Mouse (Mus musculus): ENCODE results near the gene Hs2st1. TPM values are rescaled to one million over a fixed set of nuclear protein-coding genes. Genes with fewer than 3 reads are reported as not detected.

Hs2st1 gene
- polyA plus RNA-seq, 2 experiments = 1.7 to 2.5 TPM

- no peaks in the 10 kb centered on the region for H3K36me3 ChIP-seq (replicated peaks; ENCODE audit: control insufficient read depth, insufficient read depth, low read depth)
- no peaks in the 10 kb centered on the region for H3K27me3 ChIP-seq (ENCODE audit: control insufficient read depth, insufficient read depth, low read length)
- no peak for ATAC-seq (ENCODE audit: insufficient read depth)
- 67% methylated on average over 17 of the region's 17 CpGs for WGBS (ENCODE audit: insufficient replicate concordance)
- H3K9ac ChIP-seq (replicated peaks) = no peak overlapping the region
- H3K4me3 ChIP-seq (ENCODE audit: insufficient read depth in 1 of 2, low read depth in 2 of 2, low read length in 2 of 2) = no peak overlapping the region
- H3K9me3 ChIP-seq (ENCODE audit: control insufficient read depth, low read length) = no peaks in the 10 kb centered on the region
- H3K4me2 ChIP-seq (ENCODE audit: low read depth) = no peak overlapping the region
- H3K27ac ChIP-seq = no peak overlapping the region
- TF ChIP-seq EP300 (IDR thresholded peaks at IDR 0.05; ENCODE audit: low read depth) = no peak
- TF ChIP-seq CTCF (IDR thresholded peaks at IDR 0.05; ENCODE audit: low read depth) = no peak
- H3K4me1 ChIP-seq (replicated peaks; ENCODE audit: control insufficient read depth in 2 of 2, insufficient read depth in 2 of 2, low read length in 1 of 2) = peaks cover 0 to 4% of the 10 kb centered on the region in 2 experiments; a peak in 2 of 4 replicates
- DNase-seq (ENCODE audit: low read depth in 3 of 3, low spot score in 3 of 3) = no peak
Measured at GRCm38 (mm10) chr3:144396478-144396877, 173.5 kb downstream of the Hs2st1 start.

- 49% methylated on average over 7 of the region's 7 CpGs for WGBS (ENCODE audit: insufficient replicate concordance)
- no peak overlapping the region for H3K4me2 ChIP-seq (ENCODE audit: low read depth)
Measured at GRCm38 (mm10) chr3:144394454-144394943, 175.5 kb downstream of the Hs2st1 start.

GRCm38 (mm10) chr3:144386446-144386845, 183.5 kb downstream of the Hs2st1 start:
- Histone ChIP-seq H3K27ac (no peak overlapping the region), H3K9me3 (ENCODE audit: control insufficient read depth, low read length) (no peaks in the 10 kb centered on the region), H3K27me3 (ENCODE audit: control insufficient read depth, insufficient read depth, low read length) (no peaks in the 10 kb centered on the region; the same call in 1 of the 2 replicates), H3K4me3 (ENCODE audit: insufficient read depth in 1 of 2, low read depth in 2 of 2, low read length in 2 of 2) (no peak overlapping the region), H3K9ac (replicated peaks) (no peak overlapping the region), H3K4me2 (ENCODE audit: low read depth) (no peak overlapping the region), H3K36me3 (replicated peaks; ENCODE audit: control insufficient read depth, insufficient read depth, low read depth) (no peaks in the 10 kb centered on the region), H3K4me1 (replicated peaks; ENCODE audit: control insufficient read depth in 2 of 2, insufficient read depth in 2 of 2, low read length in 1 of 2) (peaks cover 0 to 4% of the 10 kb centered on the region in 2 experiments; a peak in 1 of 4 replicates)
- TF ChIP-seq EP300 (IDR thresholded peaks at IDR 0.05; ENCODE audit: low read depth) (no peak), CTCF (IDR thresholded peaks at IDR 0.05; ENCODE audit: low read depth) (no peak)
- WGBS (ENCODE audit: insufficient replicate concordance) = 51% methylated on average over 4 of the region's 4 CpGs
- no peak for ATAC-seq (ENCODE audit: insufficient read depth)
- DNase-seq (ENCODE audit: low read depth in 3 of 3, low spot score in 3 of 3) = no peak

More at GRCm38 (mm10) chr3:144394454-144394943, 175.5 kb downstream of the Hs2st1 start:
- TF ChIP-seq EP300 (IDR thresholded peaks at IDR 0.05; ENCODE audit: low read depth) = no peak
- no peak for TF ChIP-seq CTCF (IDR thresholded peaks at IDR 0.05; ENCODE audit: low read depth)
- DNase-seq (ENCODE audit: low read depth in 3 of 3, low spot score in 3 of 3) (no peak), ATAC-seq (ENCODE audit: insufficient read depth) (0 out of 2 replicates have a peak, but pooled peaks have one; percentile 18)
- no peaks in the 10 kb centered on the region for H3K4me1 ChIP-seq (replicated peaks; ENCODE audit: control insufficient read depth in 2 of 2, insufficient read depth in 2 of 2, low read length in 1 of 2)
- no peak overlapping the region for H3K4me3 ChIP-seq (ENCODE audit: insufficient read depth in 1 of 2, low read depth in 2 of 2, low read length in 2 of 2)
- no peak overlapping the region for H3K27ac ChIP-seq
- H3K9ac ChIP-seq (replicated peaks) = no peak overlapping the region
- H3K27me3 ChIP-seq (ENCODE audit: control insufficient read depth, insufficient read depth, low read length) = no peaks in the 10 kb centered on the region
- no peaks in the 10 kb centered on the region for H3K9me3 ChIP-seq (ENCODE audit: control insufficient read depth, low read length)
- H3K36me3 ChIP-seq (replicated peaks; ENCODE audit: control insufficient read depth, insufficient read depth, low read depth) = no peaks in the 10 kb centered on the region

GRCm38 (mm10) chr3:144384648-144385047, 185.3 kb downstream of the Hs2st1 start:
- Histone ChIP-seq H3K36me3 (replicated peaks; ENCODE audit: control insufficient read depth, insufficient read depth, low read depth) (no peaks in the 10 kb centered on the region), H3K4me1 (replicated peaks; ENCODE audit: control insufficient read depth in 2 of 2, insufficient read depth in 2 of 2, low read length in 1 of 2) (peaks cover 0 to 4% of the 10 kb centered on the region in 2 experiments; a peak in 1 of 4 replicates), H3K4me2 (ENCODE audit: low read depth) (no peak overlapping the region), H3K9ac (replicated peaks) (no peak overlapping the region), H3K27ac (no peak overlapping the region), H3K4me3 (ENCODE audit: insufficient read depth in 1 of 2, low read depth in 2 of 2, low read length in 2 of 2) (no peak overlapping the region), H3K9me3 (ENCODE audit: control insufficient read depth, low read length) (no peaks in the 10 kb centered on the region), H3K27me3 (ENCODE audit: control insufficient read depth, insufficient read depth, low read length) (no peaks in the 10 kb centered on the region; the same call in 1 of the 2 replicates)
- TF ChIP-seq EP300 (IDR thresholded peaks at IDR 0.05; ENCODE audit: low read depth) = 0 out of 2 replicates have a peak, but pooled peaks have one; percentile 8
- TF ChIP-seq CTCF (IDR thresholded peaks at IDR 0.05; ENCODE audit: low read depth) = no peak
- ATAC-seq (ENCODE audit: insufficient read depth) (no peak; the same call in 1 of the 2 replicates), DNase-seq (ENCODE audit: low read depth in 3 of 3, low spot score in 3 of 3) (no peak)
- WGBS (ENCODE audit: insufficient replicate concordance) = 18% methylated on average over 10 of the region's 10 CpGs

- H3K27me3 ChIP-seq (ENCODE audit: control insufficient read depth, insufficient read depth, low read length) = no peaks in the 10 kb centered on the region; the same call in 1 of the 2 replicates
- no peaks in the 10 kb centered on the region for H3K36me3 ChIP-seq (replicated peaks; ENCODE audit: control insufficient read depth, insufficient read depth, low read depth)
- ATAC-seq (ENCODE audit: insufficient read depth) (peak; percentile 46; the same call in 1 of the 2 replicates), DNase-seq (ENCODE audit: low read depth in 3 of 3, low spot score in 3 of 3) (no peak)
- no peak overlapping the region for H3K9ac ChIP-seq (replicated peaks)
- no peaks in the 10 kb centered on the region for H3K9me3 ChIP-seq (ENCODE audit: control insufficient read depth, low read length)
- H3K4me3 ChIP-seq (ENCODE audit: insufficient read depth in 1 of 2, low read depth in 2 of 2, low read length in 2 of 2) = peak overlapping the region; percentile 6 to 12; a peak in 1 of 4 replicates
- WGBS (ENCODE audit: insufficient replicate concordance) = 21% methylated on average over 16 of the region's 16 CpGs
- TF ChIP-seq EP300 (IDR thresholded peaks at IDR 0.05; ENCODE audit: low read depth) (no peak), CTCF (IDR thresholded peaks at IDR 0.05; ENCODE audit: low read depth) (no peak)
- H3K4me2 ChIP-seq (ENCODE audit: low read depth) = peak overlapping the region; percentile 54
- H3K27ac ChIP-seq = no peak overlapping the region
- H3K4me1 ChIP-seq (replicated peaks; ENCODE audit: control insufficient read depth in 2 of 2, insufficient read depth in 2 of 2, low read length in 1 of 2) = peaks cover 0 to 4% of the 10 kb centered on the region in 2 experiments; a peak in 1 of 4 replicates
Measured at GRCm38 (mm10) chr3:144381431-144381980, 188.5 kb downstream of the Hs2st1 start.
